Mouse (Mus musculus) B cell, adult 67 days (primary cell): Measurements from ENCODE around the gene Kdm4a. TPM values are rescaled to one million over a fixed set of nuclear protein-coding genes. Genes with fewer than 3 reads are reported as not detected.

Experiments
- total RNA-seq, 2 experiments: library from RNA; stranded (reverse); gene quantifications; 4 replicates each; pipeline ENCODE4 v1.2.4; 2023

The Kdm4a gene
- total RNA-seq, result 10 to 100 TPM; 80.8 to 81.7 TPM

DNA sequence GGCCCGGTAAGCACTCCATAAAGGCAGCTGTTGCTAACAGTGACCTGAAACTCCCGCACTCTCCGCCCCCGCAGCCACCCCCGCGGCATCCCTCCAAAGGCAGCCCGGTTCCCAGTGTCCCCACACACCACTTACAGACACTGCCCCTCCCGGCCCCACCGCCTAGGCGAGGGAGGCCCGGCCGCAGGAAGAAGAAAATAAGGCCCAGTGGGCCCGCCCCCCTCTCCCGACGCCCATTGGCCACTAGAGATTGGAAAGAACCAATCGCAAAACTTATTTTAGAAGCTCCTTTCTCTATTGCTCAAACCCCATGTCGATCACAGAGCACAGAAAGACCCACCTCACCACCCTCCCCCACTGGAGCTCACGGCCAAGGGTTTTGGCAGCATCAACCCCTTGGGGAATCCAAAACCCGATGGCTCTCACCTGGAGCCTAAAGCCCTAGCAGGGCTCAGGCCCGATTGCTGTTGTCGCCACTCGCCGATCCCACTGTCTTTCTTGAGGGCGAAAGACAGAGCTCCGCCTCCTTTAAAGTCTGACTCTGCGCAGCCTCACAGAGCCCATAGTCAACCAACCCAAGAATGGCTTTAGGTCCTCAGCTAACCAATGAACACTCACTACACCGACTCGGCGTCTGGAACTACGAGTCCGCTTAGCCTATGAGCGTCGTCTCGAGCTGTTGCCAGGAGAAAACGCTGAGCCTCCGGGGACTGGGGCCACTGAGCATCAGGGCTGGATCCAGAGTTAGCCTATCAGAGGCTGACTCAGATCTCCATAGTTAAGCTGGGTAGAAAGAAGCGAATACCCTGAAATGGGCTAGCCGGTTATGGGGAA is at the start of gene Kdm4a:
TSS of gene Kdm4a (minus strand) at position 577 of the 834 bp plus-strand sequence.

GRCm38 (mm10) chr4:118134485-118135365 is 45.1 kb downstream of the Kdm4a start, which contains the start of gene St3gal3:
Gene St3gal3, minus strand, starts transcription at chr4:118134914.

Other genes with a start within 250 kb of the Kdm4a start
- gene St3gal3, start 45.1 kb downstream of the Kdm4a start, total RNA-seq, result 10 to 100 TPM; 17.7 to 20.6 TPM
- gene Ptprf, start 111.4 kb upstream of the Kdm4a start, total RNA-seq, result not detected
- 10 to 100 TPM; 89.8 to 96.3 TPM for gene Szt2, start 229.2 kb upstream of the Kdm4a start, total RNA-seq
- 10 to 100 TPM; 60.8 to 78.1 TPM for gene Med8, start 229.3 kb upstream of the Kdm4a start, total RNA-seq
- 10 to 100 TPM; 57.7 to 65.9 TPM for gene Elovl1, start 248.1 kb upstream of the Kdm4a start, total RNA-seq